Mouse (Mus musculus) right cerebral cortex, postnatal 14 days (tissue): Measurements from ENCODE around the gene Tmem100.

ENCODE experiments used
- DNase-seq: peaks from one replicate; pipeline ENCODE4 v3.0.0; 2022

Tmem100 gene

DNA sequence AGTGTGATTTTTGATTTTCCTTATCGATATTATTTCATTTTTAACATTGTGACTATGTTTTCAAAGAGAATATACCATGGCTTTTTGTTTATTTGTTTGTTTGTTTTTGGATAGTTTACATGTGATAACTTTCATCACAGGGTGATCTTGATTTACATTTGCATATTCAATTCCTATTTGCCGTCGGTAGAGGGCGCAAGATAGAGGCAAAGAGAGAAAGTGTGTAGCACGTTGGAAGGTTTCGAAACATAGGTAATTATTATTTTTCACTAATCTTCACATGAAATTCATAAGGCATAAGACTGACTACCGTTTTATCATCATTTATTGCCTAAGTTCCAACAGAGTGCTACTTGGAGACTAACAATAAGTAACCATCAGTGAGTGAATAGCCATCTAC lies 11.0 kb upstream of the Tmem100 start:
- peak; percentile 45 for DNase-seq

DNA sequence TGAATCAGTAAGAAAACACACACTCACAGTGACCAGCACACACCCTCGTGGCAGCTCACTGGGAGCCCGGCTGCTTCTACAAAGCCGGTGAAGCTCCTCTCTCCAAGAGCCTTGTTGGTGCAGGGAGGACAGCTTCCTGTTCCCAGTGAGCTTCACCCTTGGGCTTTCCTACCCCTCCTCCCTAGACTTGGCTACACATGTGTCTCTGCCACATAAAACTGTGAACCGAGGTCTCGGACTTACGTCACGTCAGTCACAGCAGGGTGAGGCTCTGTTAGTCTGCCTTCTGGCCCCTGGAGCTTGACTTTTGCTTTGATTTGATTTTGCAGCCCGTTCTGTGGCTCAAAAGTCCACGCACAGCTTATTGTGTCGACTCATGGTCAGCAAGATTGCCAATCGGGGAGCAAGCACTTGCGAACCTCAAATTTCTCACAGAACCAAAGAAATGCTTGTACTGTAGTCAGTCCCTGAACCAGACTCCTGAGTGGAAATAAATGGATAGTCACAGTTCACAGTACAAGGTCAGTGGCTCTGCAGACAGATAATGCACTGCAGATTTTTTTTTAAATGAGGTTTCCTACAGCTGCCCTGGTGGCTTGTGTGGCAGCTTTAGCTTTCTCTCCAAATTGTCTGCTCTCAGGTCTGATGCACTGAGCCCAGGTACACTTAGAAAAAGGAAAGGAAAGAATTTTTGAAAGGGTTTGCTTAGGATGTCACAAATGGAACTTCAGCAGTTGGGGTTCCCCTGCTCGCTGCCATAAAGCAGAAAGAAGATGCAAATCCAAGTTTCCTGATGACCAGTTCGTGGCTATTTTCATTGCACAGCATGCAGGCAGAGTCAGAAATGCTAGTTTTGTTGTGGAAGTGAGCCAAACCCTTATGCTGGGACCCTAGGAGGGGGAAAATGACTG lies 4.0 kb upstream of the Tmem100 start:
- no peak for DNase-seq

DNA sequence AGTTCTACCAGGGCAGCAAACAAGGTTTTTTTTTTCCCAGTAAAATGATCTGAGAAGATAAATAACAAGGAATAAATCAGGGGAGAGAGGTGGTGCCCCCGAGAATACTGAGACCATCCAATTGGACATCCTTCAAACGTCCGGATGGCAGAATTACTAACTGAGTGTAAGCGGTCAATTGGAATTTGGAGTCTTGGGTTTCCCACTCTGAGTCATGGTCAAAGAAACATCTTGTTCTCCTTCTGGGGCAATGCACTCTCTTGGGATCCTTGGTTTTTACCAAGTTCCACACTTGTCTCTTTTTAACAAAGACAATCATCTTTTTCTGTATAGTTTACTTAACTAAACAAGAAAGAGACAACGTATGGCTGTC lies 3.4 kb upstream of the Tmem100 start:
- no peak for DNase-seq

- DNase-seq = no peak
Observed at GRCm38 (mm10) chr11:90027216-90027615, 2.9 kb upstream of the Tmem100 start.

DNA sequence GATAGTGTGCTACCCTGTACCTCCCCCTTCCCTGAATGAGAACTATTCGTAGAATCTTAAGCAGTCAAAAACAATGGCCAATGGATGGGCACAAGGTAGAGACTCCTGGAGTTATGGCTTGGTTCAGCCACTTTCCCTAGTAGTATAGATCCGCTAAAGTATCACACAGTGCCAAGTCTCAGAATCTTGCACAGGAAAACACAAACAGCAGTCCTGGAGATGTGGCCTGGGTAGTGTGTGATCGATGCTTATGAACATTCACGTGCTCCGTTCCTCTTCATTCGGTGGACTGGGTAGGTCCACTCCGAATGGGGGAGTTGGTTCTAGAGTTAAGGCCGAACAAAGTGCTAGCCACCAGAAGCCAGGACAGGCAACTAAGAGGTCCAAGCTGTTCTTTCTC lies 1.4 kb upstream of the Tmem100 start:
- no peak for DNase-seq

GRCm38 (mm10) chr11:90029354-90029753 lies 794 bp upstream of the Tmem100 start:
- peak; percentile 44 for DNase-seq

DNA sequence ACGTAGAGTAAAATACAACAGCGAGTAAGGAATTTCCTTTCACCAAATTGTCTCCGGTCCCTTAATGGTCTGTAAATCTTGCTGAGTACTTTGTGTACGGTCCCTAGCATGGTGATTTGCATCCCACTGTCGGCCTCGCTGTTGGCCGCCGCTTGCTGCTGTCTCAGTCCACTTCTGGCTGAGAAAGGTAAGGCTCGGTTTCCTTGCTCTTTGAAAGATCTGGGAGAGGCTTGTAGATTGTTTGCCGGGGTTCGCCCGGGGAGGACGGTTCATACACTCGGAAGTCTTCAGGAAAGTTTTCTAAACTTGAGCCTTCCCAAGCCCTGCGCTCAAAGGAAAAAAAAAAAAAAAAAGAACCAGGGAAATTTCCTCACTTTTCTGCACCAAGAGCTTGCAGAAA lies 409 bp downstream of the Tmem100 start:
- DNase-seq = peak; percentile 36

DNA sequence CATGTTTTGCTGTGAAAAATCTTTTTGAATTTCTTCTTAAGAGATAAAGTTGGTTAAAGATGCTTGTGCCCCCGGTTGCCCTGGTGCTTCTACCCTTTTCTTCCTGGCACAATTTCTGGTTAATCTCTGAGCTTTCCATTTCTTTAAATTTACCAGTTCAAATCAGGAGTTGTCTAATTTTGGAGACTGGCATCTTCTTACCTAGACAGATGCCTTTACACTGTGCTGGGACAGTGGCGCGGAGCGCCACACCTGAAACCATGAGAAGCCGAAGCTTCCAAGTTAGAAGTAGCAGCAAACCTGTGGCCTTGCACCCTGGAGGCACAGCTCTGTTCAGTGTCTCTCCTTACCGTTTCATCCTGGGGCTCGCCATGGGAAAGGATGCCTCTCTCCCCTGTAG lies 928 bp downstream of the Tmem100 start:
- DNase-seq = no peak

- DNase-seq = no peak
Observed at GRCm38 (mm10) chr11:90032807-90033206, 2.7 kb downstream of the Tmem100 start.

DNA sequence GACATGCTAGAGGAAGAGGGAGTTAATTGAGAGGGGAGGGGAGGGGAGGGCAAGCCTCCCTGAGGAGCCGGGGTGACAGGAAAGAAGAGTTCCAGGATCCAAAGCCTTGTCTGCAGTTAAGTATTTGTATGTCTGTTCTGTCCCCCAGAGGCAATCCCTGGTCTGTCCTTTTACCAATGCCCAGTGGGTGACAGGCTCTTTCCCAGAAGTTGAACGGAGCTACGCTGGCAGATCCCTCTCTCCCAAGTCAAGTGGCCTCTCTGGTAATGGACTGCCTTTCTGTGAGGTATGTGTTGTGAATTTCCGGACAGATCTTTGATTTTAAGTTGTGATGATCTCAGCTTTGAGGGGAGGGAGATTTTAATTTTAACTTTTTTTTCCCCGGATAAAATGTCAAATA lies 3.3 kb downstream of the Tmem100 start:
- no peak for DNase-seq

DNA sequence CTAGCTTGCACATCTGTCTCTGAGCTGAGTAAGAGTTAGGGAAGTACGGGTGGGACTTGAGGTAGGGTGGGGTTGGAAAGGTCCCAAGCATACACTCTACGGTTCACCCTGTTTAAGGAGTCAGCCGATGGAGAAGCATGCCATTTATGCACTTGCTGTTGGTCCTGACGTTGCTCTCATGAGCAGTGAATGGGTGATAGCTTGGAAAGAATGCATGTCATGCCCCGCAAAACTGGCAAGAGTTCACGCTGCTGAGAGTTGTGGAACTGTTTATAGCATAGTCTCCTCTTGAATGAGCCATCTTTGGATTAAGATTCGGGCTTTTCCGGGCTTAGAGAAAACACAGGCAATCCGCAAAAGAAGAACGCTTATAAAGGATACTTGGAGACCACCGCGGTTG lies 4.5 kb downstream of the Tmem100 start:
- DNase-seq = no peak

DNA sequence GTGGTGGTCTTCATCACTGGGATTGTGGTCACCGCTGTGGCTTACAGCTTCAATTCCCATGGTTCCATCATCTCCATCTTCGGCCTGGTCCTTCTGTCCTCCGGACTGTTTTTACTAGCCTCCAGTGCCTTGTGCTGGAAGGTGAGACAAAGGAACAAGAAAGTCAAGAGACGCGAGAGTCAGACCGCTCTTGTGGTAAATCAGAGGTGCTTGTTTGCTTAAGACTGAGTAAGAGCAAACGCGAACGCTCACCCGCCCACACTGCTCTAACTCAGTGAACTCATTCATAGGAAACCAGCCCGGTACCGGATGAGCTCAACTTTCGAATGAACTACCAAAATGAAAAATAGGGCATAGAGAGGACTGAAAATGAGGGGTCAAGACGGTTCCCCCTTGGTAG lies 5.4 kb downstream of the Tmem100 start:
- no peak for DNase-seq

DNA sequence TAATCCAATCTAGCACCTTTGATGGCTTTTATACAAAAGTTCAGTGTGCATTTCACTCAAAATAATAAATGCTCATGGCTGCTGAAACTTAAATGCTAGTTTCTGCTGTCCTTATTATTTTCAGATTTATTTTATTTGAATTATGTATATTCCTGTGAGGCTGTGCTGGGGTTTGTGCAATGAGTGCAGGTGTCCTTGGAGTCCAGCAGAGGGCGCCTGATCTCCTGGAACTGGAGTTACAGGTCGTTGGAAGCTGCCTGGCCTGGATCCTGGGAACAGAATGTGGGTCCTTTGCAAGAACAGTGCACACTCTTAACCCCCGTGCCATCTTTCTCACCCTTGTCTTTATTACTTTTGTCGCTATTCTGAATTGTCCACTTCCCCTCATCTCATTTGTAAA lies 6.3 kb downstream of the Tmem100 start:
- DNase-seq = no peak

GRCm38 (mm10) chr11:90038022-90038421 lies 7.9 kb downstream of the Tmem100 start:
- peak; percentile 44 for DNase-seq

DNA sequence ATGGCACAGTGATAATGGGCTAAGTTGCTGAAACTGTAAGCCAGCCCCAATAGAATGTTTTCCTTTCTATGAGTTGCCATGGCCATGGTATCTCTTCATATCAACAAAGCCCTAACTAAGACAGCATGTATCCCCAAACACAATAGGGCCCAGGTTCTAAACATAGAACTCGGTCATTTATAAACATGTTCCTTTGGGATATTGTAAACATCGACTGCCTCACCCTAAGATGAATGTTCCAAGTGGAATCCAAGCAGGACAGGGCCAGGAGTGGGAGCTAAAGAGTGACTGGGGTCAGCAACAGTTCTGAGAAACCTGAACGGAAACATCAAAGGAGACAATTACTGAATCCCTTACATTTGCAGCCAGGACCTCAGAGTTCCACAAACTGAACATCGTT lies 14.3 kb downstream of the Tmem100 start:
- DNase-seq = no peak

DNA sequence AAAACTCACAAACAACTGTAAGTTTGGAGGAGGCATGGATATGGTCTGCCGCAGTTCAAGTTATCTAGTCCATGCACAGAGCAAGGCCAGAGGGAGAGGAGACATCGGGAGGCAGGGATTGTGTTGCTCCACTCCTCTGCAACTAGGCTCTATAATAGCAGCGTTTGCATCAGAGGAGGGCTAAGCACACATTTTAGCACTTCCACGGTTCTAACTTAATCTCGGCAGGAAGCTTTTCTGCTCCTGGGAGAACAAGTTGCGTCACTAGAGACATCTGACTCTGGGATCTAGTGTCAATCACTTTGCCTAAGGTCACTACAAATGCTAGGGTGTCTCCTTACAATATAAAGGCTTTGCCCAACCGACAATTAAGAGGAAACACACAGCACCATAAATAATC lies 16.1 kb downstream of the Tmem100 start:
- DNase-seq = no peak

GRCm38 (mm10) chr11:90047271-90047670 lies 17.1 kb downstream of the Tmem100 start:
- DNase-seq = no peak

GRCm38 (mm10) chr11:90050016-90050415 lies 19.9 kb downstream of the Tmem100 start:
- DNase-seq = no peak

- no peak for DNase-seq
Observed at GRCm38 (mm10) chr11:90052785-90053184, 22.6 kb downstream of the Tmem100 start.

DNA sequence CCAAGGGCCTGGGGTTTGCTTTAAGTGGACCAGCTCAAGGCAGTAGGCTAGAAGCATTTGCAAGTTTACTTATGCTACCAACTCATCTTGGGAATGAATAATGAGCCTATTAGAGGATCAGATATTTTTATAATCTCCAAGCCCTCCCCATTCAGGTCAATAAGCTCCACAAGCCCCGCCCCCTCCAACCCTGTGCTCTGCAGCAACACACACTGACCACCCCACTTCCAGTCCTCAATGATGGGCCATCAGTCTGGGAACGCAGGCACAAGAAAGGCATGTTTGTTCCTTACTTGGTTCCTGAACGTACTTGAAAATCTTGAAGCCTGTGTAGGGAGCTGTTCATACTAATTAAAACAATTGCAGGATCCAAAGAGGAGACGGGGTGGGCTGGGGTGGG lies 23.7 kb downstream of the Tmem100 start:
- no peak for DNase-seq

- DNase-seq = no peak
Observed at GRCm38 (mm10) chr11:90054401-90054800, 24.3 kb downstream of the Tmem100 start.

- DNase-seq = no peak
Observed at GRCm38 (mm10) chr11:90057070-90057469, 26.9 kb downstream of the Tmem100 start.

DNA sequence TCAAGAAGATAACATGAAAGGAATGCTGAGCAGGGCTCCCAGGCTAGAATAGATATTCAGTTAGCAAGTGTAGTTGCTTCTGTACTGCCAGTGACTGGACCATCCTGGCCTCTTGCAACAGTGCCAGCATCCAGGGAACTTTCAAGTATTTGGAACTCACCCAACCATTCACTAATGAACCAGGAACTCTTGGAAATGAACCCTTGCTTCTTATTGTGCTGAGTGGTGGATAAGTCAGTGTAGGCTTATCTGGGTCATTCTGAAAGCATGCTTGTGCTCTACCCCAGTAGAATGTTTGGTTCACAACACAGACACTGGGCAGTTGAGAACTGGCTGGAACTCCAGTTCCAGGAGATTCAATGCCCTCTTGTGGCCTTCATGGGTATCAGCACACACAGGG lies 29.1 kb downstream of the Tmem100 start:
- DNase-seq = no peak

DNA sequence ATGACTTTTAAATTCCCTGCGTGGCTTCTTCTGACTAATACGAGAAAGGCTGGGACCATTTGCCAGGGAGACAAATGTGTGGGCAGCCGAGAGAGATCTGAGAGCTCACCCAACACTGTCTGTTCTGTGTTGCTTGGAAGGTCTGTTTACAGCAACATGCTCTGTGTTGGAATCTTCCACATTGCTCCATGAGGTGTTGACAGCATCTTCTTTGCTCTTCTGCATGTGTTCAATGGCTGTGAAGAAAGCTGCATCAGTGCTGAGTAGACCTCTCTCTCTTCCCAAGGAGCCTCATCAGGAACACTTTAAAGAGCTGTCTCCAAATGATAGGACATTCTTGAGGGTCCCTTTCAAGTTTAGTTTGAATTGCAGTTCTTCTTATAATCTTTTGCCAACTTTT lies 32.5 kb downstream of the Tmem100 start:
- DNase-seq = no peak
